Mouse (Mus musculus): ENCODE data around the gene Zfp458.
"Not testable (repeated sequence)": the region's sequence is repeated elsewhere in the genome, so short reads cannot be mapped to it uniquely, and the experiment has no call there.

Zfp458 gene

GRCm38 (mm10) chr13:67278314-67278713 lies at the start of gene Zfp458:
Zfp458 (minus strand) TSS chr13:67278466.
- DNase-seq (ENCODE audit: low read depth, low spot score) = no peak

- no peak for DNase-seq (ENCODE audit: low read depth, low spot score)
Observed at GRCm38 (mm10) chr13:67306718-67307117, 28.5 kb upstream of the Zfp458 start.

- DNase-seq (ENCODE audit: low read depth, low spot score) = peak; percentile 39
Observed at GRCm38 (mm10) chr13:67305822-67306672, 27.8 kb upstream of the Zfp458 start, which contains the start of gene Zfp457. Zfp457 (minus strand) TSS chr13:67306485.

DNA sequence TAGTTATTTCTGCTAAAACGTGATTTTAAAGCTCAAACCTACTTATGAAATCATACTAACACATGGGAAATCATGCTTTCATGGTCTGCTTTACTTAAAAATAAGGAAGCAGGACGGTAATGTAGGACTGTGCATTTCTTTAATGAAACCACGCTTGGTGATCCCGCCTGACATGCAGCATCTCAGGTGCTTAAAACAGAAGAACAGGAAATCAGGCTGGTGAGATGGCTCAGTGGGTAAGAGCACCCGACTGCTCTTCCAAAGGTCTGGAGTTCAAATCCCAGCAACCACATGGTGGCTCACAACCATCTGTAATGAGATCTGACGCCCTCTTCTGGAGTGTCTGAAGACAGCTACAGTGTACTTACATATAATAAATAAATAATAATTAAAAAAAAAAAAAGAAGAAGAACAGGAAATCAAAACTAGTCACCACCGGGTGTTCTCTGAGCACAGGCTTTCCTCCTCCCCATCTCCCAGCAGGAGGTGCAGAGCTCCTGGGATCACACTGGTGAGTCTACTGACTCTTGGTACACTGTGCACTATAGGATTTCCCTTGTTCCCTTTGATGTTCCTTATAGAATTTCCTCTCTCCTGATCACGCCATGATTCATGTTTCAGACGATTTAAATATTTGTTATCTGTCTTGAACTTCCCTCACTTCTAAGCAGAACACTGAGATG lies 8.7 kb downstream of the Zfp458 start:
- not testable (repeated sequence) for DNase-seq (ENCODE audit: low read depth, low spot score)

DNA sequence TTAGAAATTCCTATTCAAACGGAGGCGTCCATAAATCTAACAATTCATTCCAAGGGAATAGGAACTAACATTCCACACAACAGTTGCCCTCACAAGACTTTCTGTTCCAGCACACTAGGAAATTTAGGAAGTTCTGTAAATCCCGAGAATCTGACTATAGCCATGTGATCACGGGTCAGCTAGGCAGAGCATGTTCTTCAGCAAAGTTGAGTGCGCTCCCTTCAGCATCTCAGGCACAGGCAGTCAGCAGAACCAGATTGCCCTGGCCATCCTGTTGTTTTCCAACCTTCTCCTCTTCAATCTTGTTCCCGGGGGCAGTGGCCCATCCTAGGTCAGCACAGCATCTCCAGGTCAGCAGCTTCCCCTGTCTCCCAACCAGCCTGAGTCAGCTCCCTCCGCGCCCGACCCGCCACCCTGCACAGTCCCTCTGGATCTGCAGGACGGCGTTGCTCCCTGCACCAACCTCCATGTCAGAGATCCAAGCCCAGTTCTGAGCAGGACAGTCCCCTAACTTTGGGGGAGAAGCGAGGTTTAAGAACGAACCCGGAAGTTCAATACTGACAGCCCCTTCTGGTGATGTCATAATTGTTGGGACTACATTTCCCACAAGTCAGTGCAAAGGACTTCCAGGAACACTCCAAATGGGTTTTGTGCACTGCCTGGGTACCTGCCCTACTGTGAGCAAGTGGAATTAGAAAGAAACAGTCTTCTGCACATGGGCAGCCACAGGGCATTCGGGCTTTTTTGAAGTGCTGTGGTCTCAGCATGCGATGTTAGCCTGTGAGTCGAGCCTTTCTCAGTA lies 9.5 kb downstream of the Zfp458 start:
- DNase-seq (ENCODE audit: low read depth, low spot score) = peak; percentile 45

GRCm38 (mm10) chr13:67214015-67214607 lies 64.2 kb downstream of the Zfp458 start:
- DNase-seq (ENCODE audit: low read depth, low spot score) = peak; percentile 36
